In genomic region chr11:84738769-84739589, GRCm38 (mm10) we compare ENCODE assay signal across 9 mouse cellular contexts.
DNase-seq lines count a peak whose midpoint lies in the region; ATAC-seq lines count a peak whose summit lies in the region.
"Had no signal": no experiment of that assay in that cellular context is flagged by ENCODE, and none has a peak within 500 bp of the region (broad histone marks: within the 10 kb centered on the region; RNA-seq: fewer than 3 reads in every experiment).

No protein-coding gene starts in this region.

- no peak overlapping the region for H3K4me3 ChIP-seq in neural tube, embryonic 13.5 days
- no peak overlapping the region for H3K4me3 ChIP-seq in heart, embryonic 11.5 days (ENCODE audit: low read depth, low read length)
- H3K4me3 ChIP-seq: layer of hippocampus, adult 2 months had no signal

- WGBS in neural tube, embryonic 13.5 days = 16% methylated on average over 17 of the region's 17 CpGs
- 16% methylated on average over 17 of the region's 17 CpGs for WGBS in heart, embryonic 11.5 days (ENCODE audit: insufficient replicate concordance)

- 0 out of 2 replicates have a peak overlapping the region, but pooled peaks have one; percentile 26 for H3K9ac ChIP-seq in neural tube, embryonic 13.5 days
- H3K9ac ChIP-seq in heart, embryonic 11.5 days (ENCODE audit: low read depth, low read length) = no peak overlapping the region

- H3K9me3 ChIP-seq in neural tube, embryonic 13.5 days = no peaks in the 10 kb centered on the region
- H3K9me3 ChIP-seq in heart, embryonic 11.5 days (replicated peaks; ENCODE audit: control insufficient read depth, low read length) = no peaks in the 10 kb centered on the region

- no peak for DNase-seq in neural tube, embryonic 10.5 days (ENCODE audit: extremely low spot score, low spot score)
- DNase-seq in forelimb bud, embryonic 11.5 days (ENCODE audit: low read depth, low spot score) = peak; percentile 54
- DNase-seq in kidney, postnatal 14 days = peak; percentile 2
- DNase-seq in lung, postnatal 4 days = no peak
- no peak for DNase-seq in heart, adult 11 months
- no peak for DNase-seq in ovary, postnatal 10 days (ENCODE audit: low spot score)

- H3K4me1 ChIP-seq in neural tube, embryonic 13.5 days (replicated peaks) = peaks cover 10% of the 10 kb centered on the region
- H3K4me1 ChIP-seq in heart, embryonic 11.5 days (ENCODE audit: control insufficient read depth, insufficient read depth, low read length) = no peaks in the 10 kb centered on the region

- ATAC-seq in neural tube, embryonic 13.5 days (ENCODE audit: low read depth) = no peak
- no peak for ATAC-seq in heart, embryonic 11.5 days (replicated peaks; ENCODE audit: insufficient number of reproducible peaks, low FRiP score, low TSS enrichment)

- H3K27me3 ChIP-seq in neural tube, embryonic 13.5 days = peaks cover 18% of the 10 kb centered on the region
- peaks cover 14% of the 10 kb centered on the region for H3K27me3 ChIP-seq in heart, embryonic 11.5 days (ENCODE audit: control insufficient read depth, insufficient read depth, low read length)

- H3K4me2 ChIP-seq in neural tube, embryonic 13.5 days = no peak overlapping the region
- no peak overlapping the region for H3K4me2 ChIP-seq in heart, embryonic 11.5 days

- H3K36me3 ChIP-seq in neural tube, embryonic 13.5 days = no peaks in the 10 kb centered on the region
- no peaks in the 10 kb centered on the region for H3K36me3 ChIP-seq in heart, embryonic 11.5 days (ENCODE audit: control insufficient read depth, insufficient read depth, low read length)

- no peak overlapping the region for H3K27ac ChIP-seq in neural tube, embryonic 13.5 days (replicated peaks)
- no peak overlapping the region for H3K27ac ChIP-seq in heart, embryonic 11.5 days (ENCODE audit: low read depth, low read length)
- H3K27ac ChIP-seq: layer of hippocampus, adult 2 months had no signal

Comparison
In these comparisons a context has a peak if more than half of its experiments do, and no peak if none do; other contexts are left out.
1. DNase-seq: peak in forelimb bud, embryonic 11.5 days (single experiment) and kidney, postnatal 14 days (single experiment); none in neural tube, embryonic 10.5 days (single experiment), lung, postnatal 4 days (0 of 2), heart, adult 11 months (single experiment) and ovary, postnatal 10 days (single experiment).